Mouse (Mus musculus): Measurements from ENCODE around the gene Rsf1. TPM values are rescaled to one million over a fixed set of nuclear protein-coding genes. Genes with fewer than 3 reads are reported as not detected.

The Rsf1 gene
- polyA plus RNA-seq, 1 experiment from 2014 or later = 34.9 TPM

Other genes with a start within 250 kb of the Rsf1 start
- 1.7 and 2.3 TPM in 2 replicates for gene Usp35, start 247.9 kb upstream of the Rsf1 start, polyA plus RNA-seq (2015; fragmentation: Nextera tagmentation; extraction: Ambion mirVana)
- 3.8 and 4.7 TPM in 2 replicates for gene Kctd21, start 247.6 kb upstream of the Rsf1 start, polyA plus RNA-seq (2015; fragmentation: Nextera tagmentation; extraction: Ambion mirVana)
- gene Alg8, start 208.3 kb upstream of the Rsf1 start, polyA plus RNA-seq (2015; fragmentation: Nextera tagmentation; extraction: Ambion mirVana) = 35.2 and 36.1 TPM in 2 replicates
- 346 and 350 TPM in 2 replicates for gene Ndufc2, start 179.9 kb upstream of the Rsf1 start, polyA plus RNA-seq (2015; fragmentation: Nextera tagmentation; extraction: Ambion mirVana)
- 0.63 and 1.0 TPM in 2 replicates for gene Thrsp, start 162.2 kb upstream of the Rsf1 start, polyA plus RNA-seq (2015; fragmentation: Nextera tagmentation; extraction: Ambion mirVana)
- gene Kctd14, start 128.6 kb upstream of the Rsf1 start, polyA plus RNA-seq (2015; fragmentation: Nextera tagmentation; extraction: Ambion mirVana) = 4.4 and 6.0 TPM in 2 replicates
- gene Ints4, start 98.9 kb upstream of the Rsf1 start, polyA plus RNA-seq (2015; fragmentation: Nextera tagmentation; extraction: Ambion mirVana) = 53.0 and 57.5 TPM in 2 replicates
- gene Aamdc, start 392 bp upstream of the Rsf1 start, polyA plus RNA-seq (2015; fragmentation: Nextera tagmentation; extraction: Ambion mirVana) = 67.5 and 69.0 TPM in 2 replicates
- 223 and 229 TPM in 2 replicates for gene Clns1a, start 116.7 kb downstream of the Rsf1 start, polyA plus RNA-seq (2015; fragmentation: Nextera tagmentation; extraction: Ambion mirVana)
- 4.9 and 5.5 TPM in 2 replicates for gene Aqp11, start 158.4 kb downstream of the Rsf1 start, polyA plus RNA-seq (2015; fragmentation: Nextera tagmentation; extraction: Ambion mirVana)
- 26.8 and 31.8 TPM in 2 replicates for gene Pak1, start 208.7 kb downstream of the Rsf1 start, polyA plus RNA-seq (2015; fragmentation: Nextera tagmentation; extraction: Ambion mirVana)

Measured in embryonic facial prominence, embryonic 13.5 days (tissue).